Mouse (Mus musculus) liver, adult (tissue): Measurements from ENCODE around the gene Lrrc7.

ENCODE experiments used
- GATA4 ChIP-seq: IDR thresholded peaks from 2 replicates; pipeline ENCODE4 v1.6.1; 2014; ENCODE audit warnings: mild to moderate bottlenecking, low read length; ENCODE audit not compliant: insufficient replicate concordance

Lrrc7 gene

GRCm38 (mm10) chr3:158155515-158156286, 406.3 kb downstream of the Lrrc7 start:
- TF ChIP-seq GATA4, result no peak

GRCm38 (mm10) chr3:158154134-158154533, 407.9 kb downstream of the Lrrc7 start:
- no peak for TF ChIP-seq GATA4

GRCm38 (mm10) chr3:158148998-158149397, 413.0 kb downstream of the Lrrc7 start:
- TF ChIP-seq GATA4, result no peak

- no peak for TF ChIP-seq GATA4
Measured at GRCm38 (mm10) chr3:158140629-158141028, 421.4 kb downstream of the Lrrc7 start.

GRCm38 (mm10) chr3:158137796-158138195, 424.2 kb downstream of the Lrrc7 start:
- no peak for TF ChIP-seq GATA4

- no peak for TF ChIP-seq GATA4
Measured at GRCm38 (mm10) chr3:158131672-158132071, 430.3 kb downstream of the Lrrc7 start.

- no peak for TF ChIP-seq GATA4
Measured at GRCm38 (mm10) chr3:158131233-158131632, 430.8 kb downstream of the Lrrc7 start.

GRCm38 (mm10) chr3:158122899-158123298, 439.1 kb downstream of the Lrrc7 start:
- TF ChIP-seq GATA4, result no peak

- no peak for TF ChIP-seq GATA4
Measured at GRCm38 (mm10) chr3:158105260-158105659, 456.8 kb downstream of the Lrrc7 start.

GRCm38 (mm10) chr3:158103467-158103866, 458.6 kb downstream of the Lrrc7 start:
- TF ChIP-seq GATA4, result no peak

- no peak for TF ChIP-seq GATA4
Measured at GRCm38 (mm10) chr3:158093919-158094318, 468.1 kb downstream of the Lrrc7 start.

- TF ChIP-seq GATA4, result no peak
Measured at GRCm38 (mm10) chr3:158091601-158092000, 470.4 kb downstream of the Lrrc7 start.

- no peak for TF ChIP-seq GATA4
Measured at GRCm38 (mm10) chr3:158077828-158078227, 484.2 kb downstream of the Lrrc7 start.

- no peak for TF ChIP-seq GATA4
Measured at GRCm38 (mm10) chr3:158077380-158077772, 484.6 kb downstream of the Lrrc7 start.

- TF ChIP-seq GATA4, result no peak
Measured at GRCm38 (mm10) chr3:158076685-158077379, 485.2 kb downstream of the Lrrc7 start.

GRCm38 (mm10) chr3:158075004-158075403, 487.0 kb downstream of the Lrrc7 start:
- no peak for TF ChIP-seq GATA4
